Mouse (Mus musculus) bone marrow macrophage, adult 2 months (primary cell): ENCODE measurements around the gene Vamp1.

ENCODE experiments used
- CTCF ChIP-seq: IDR thresholded peaks from 2 replicates; pipeline ENCODE4 v1.5.1; 2012; ENCODE audit warnings: low read depth, mild to moderate bottlenecking, low read length, moderate library complexity
- POLR2A ChIP-seq: IDR thresholded peaks from 2 replicates; pipeline ENCODE4 v1.6.1; 2012; ENCODE audit warnings: mild to moderate bottlenecking, low read depth, low read length, borderline replicate concordance

- no peak for TF ChIP-seq CTCF
- TF ChIP-seq POLR2A: no peak
Observed at GRCm38 (mm10) chr6:125266091-125266490, 50.7 kb downstream of the Vamp1 start.
